Mouse (Mus musculus) intestine, embryonic 15.5 days (tissue): ENCODE results near the gene Med4. TPM values are rescaled to one million over a fixed set of nuclear protein-coding genes. Genes with fewer than 3 reads are reported as not detected.

ENCODE experiments used
- ATAC-seq: fragments of 200-750 bp; cut with Nextera tagmentation; 2 replicates; pipeline ENCODE4 v1.8.0; 2017; ENCODE audit warnings: moderate TSS enrichment, moderate library complexity
- H3K27ac ChIP-seq: fragments of 300-500 bp; sonication (generic); 2 replicates; pipeline ENCODE4 v1.5.1; 2015; ENCODE audit warnings: mild to moderate bottlenecking, inconsistent platforms
- H3K27me3 ChIP-seq: fragments of 300-500 bp; sonication (generic); replicated peaks from 2 replicates; pipeline ENCODE4 v1.6.1; 2015; ENCODE audit warnings: inconsistent platforms
- H3K36me3 ChIP-seq: fragments of 300-500 bp; sonication (generic); 2 replicates; pipeline ENCODE4 v1.6.1; 2015; ENCODE audit warnings: inconsistent platforms
- H3K4me1 ChIP-seq: fragments of 300-500 bp; sonication (generic); replicated peaks from 2 replicates; pipeline ENCODE4 v1.6.1; 2015; ENCODE audit warnings: inconsistent platforms
- H3K4me2 ChIP-seq: fragments of 300-500 bp; sonication (generic); replicated peaks from 2 replicates; pipeline ENCODE4 v1.6.1; 2015; ENCODE audit warnings: mild to moderate bottlenecking, inconsistent platforms
- H3K4me3 ChIP-seq: fragments of 300-500 bp; sonication (generic); replicated peaks from 2 replicates; pipeline ENCODE4 v1.5.1; 2015; ENCODE audit warnings: inconsistent platforms
- H3K9ac ChIP-seq: fragments of 300-500 bp; sonication (generic); 2 replicates; pipeline ENCODE4 v1.6.1; 2015; ENCODE audit warnings: inconsistent platforms
- H3K9me3 ChIP-seq: fragments of 300-500 bp; sonication (generic); 2 replicates; pipeline ENCODE4 v1.6.1; 2016; ENCODE audit warnings: inconsistent platforms
- WGBS: fragments of 180-500 bp; shearing (Covaris S2); methylation state at CpG from one replicate; pipeline ENCODE4 v1.1.7; 2015; 5-methylcytosine and 5-hydroxymethylcytosine counted together
- polyA plus RNA-seq: library from polyadenylated mRNA; unstranded; fragments of >200 nt; fragmentation: Nextera tagmentation; extraction: Ambion mirVana; gene quantifications from 2 replicates; pipeline ENCODE4 v1.2.1, GENCODE M21; 2015

Gene Med4
- polyA plus RNA-seq, 1 experiment from 2014 or later = 67.6 TPM

- H3K4me1 ChIP-seq = no peaks in the 10 kb centered on the region
- H3K27me3 ChIP-seq = no peaks in the 10 kb centered on the region
- no peak for ATAC-seq
- no peak overlapping the region for H3K4me3 ChIP-seq
- no peak overlapping the region for H3K4me2 ChIP-seq
- H3K9ac ChIP-seq = no peak overlapping the region
- 68% methylated on average over 3 of the region's 3 CpGs for WGBS
- no peaks in the 10 kb centered on the region for H3K36me3 ChIP-seq
- H3K27ac ChIP-seq = no peak overlapping the region
- H3K9me3 ChIP-seq = no peaks in the 10 kb centered on the region
These were observed 31.5 kb upstream of the Med4 start for GRCm38 (mm10) chr14:73478321-73478720.

GRCm38 (mm10) chr14:73479771-73480170 lies 30.1 kb upstream of the Med4 start:
- Histone ChIP-seq H3K4me2 (no peak overlapping the region), H3K27ac (no peak overlapping the region), H3K4me1 (no peaks in the 10 kb centered on the region), H3K9ac (no peak overlapping the region), H3K36me3 (no peaks in the 10 kb centered on the region), H3K9me3 (no peaks in the 10 kb centered on the region), H3K4me3 (no peak overlapping the region), H3K27me3 (no peaks in the 10 kb centered on the region)
- 78% methylated on average over 1 of the region's 1 CpGs for WGBS
- ATAC-seq = no peak

GRCm38 (mm10) chr14:73483516-73484229 lies 26.2 kb upstream of the Med4 start:
- ATAC-seq = no peak
- Histone ChIP-seq H3K4me3 (no peak overlapping the region), H3K27ac (no peak overlapping the region), H3K4me2 (no peak overlapping the region), H3K9me3 (no peaks in the 10 kb centered on the region), H3K36me3 (no peaks in the 10 kb centered on the region), H3K27me3 (no peaks in the 10 kb centered on the region), H3K4me1 (no peaks in the 10 kb centered on the region), H3K9ac (no peak overlapping the region)
- WGBS = 80% methylated on average over 5 of the region's 5 CpGs

GRCm38 (mm10) chr14:73484366-73485110 lies 25.3 kb upstream of the Med4 start:
- 77% methylated on average over 3 of the region's 3 CpGs for WGBS
- ATAC-seq = no peak
- H3K9ac ChIP-seq = no peak overlapping the region
- no peak overlapping the region for H3K4me3 ChIP-seq
- H3K4me2 ChIP-seq = no peak overlapping the region
- no peak overlapping the region for H3K27ac ChIP-seq
- no peaks in the 10 kb centered on the region for H3K27me3 ChIP-seq
- no peaks in the 10 kb centered on the region for H3K9me3 ChIP-seq
- no peaks in the 10 kb centered on the region for H3K36me3 ChIP-seq
- H3K4me1 ChIP-seq = no peaks in the 10 kb centered on the region

- ATAC-seq = no peak
- 68% methylated on average over 5 of the region's 5 CpGs for WGBS
- no peak overlapping the region for H3K4me3 ChIP-seq
- no peaks in the 10 kb centered on the region for H3K36me3 ChIP-seq
- no peak overlapping the region for H3K4me2 ChIP-seq
- H3K27ac ChIP-seq = no peak overlapping the region
- no peaks in the 10 kb centered on the region for H3K27me3 ChIP-seq
- H3K9me3 ChIP-seq = no peaks in the 10 kb centered on the region
- H3K9ac ChIP-seq = no peak overlapping the region
- no peaks in the 10 kb centered on the region for H3K4me1 ChIP-seq
These were observed 23.2 kb upstream of the Med4 start for GRCm38 (mm10) chr14:73486641-73487040.

GRCm38 (mm10) chr14:73493356-73493755 lies 16.5 kb upstream of the Med4 start:
- Histone ChIP-seq H3K36me3 (no peaks in the 10 kb centered on the region), H3K9ac (no peak overlapping the region), H3K4me1 (no peaks in the 10 kb centered on the region), H3K4me2 (no peak overlapping the region), H3K4me3 (no peak overlapping the region), H3K27me3 (no peaks in the 10 kb centered on the region), H3K9me3 (no peaks in the 10 kb centered on the region), H3K27ac (no peak overlapping the region)
- ATAC-seq = no peak
- 91% methylated on average over 6 of the region's 6 CpGs for WGBS

- Histone ChIP-seq H3K9ac (no peak overlapping the region), H3K4me2 (no peak overlapping the region), H3K4me3 (no peak overlapping the region), H3K36me3 (no peaks in the 10 kb centered on the region), H3K27ac (no peak overlapping the region), H3K4me1 (no peaks in the 10 kb centered on the region), H3K9me3 (no peaks in the 10 kb centered on the region), H3K27me3 (no peaks in the 10 kb centered on the region)
- ATAC-seq = no peak
- 72% methylated on average over 6 of the region's 6 CpGs for WGBS
These were observed 15.7 kb upstream of the Med4 start for GRCm38 (mm10) chr14:73494122-73494521.

- WGBS = 68% methylated on average over 7 of the region's 7 CpGs
- Histone ChIP-seq H3K9ac (no peak overlapping the region), H3K4me3 (no peak overlapping the region), H3K36me3 (no peaks in the 10 kb centered on the region), H3K27ac (no peak overlapping the region), H3K4me2 (no peak overlapping the region), H3K9me3 (no peaks in the 10 kb centered on the region), H3K4me1 (no peaks in the 10 kb centered on the region), H3K27me3 (no peaks in the 10 kb centered on the region)
- no peak for ATAC-seq
These were observed 14.1 kb upstream of the Med4 start for GRCm38 (mm10) chr14:73495753-73496152.

- Histone ChIP-seq H3K27me3 (no peaks in the 10 kb centered on the region), H3K9me3 (no peaks in the 10 kb centered on the region), H3K4me2 (no peak overlapping the region), H3K36me3 (no peaks in the 10 kb centered on the region), H3K9ac (no peak overlapping the region), H3K4me3 (no peak overlapping the region), H3K27ac (no peak overlapping the region), H3K4me1 (peaks cover 5% of the 10 kb centered on the region)
- no peak for ATAC-seq
- WGBS = 82% methylated on average over 9 of the region's 9 CpGs
These were observed 8.5 kb upstream of the Med4 start for GRCm38 (mm10) chr14:73501283-73501682.

GRCm38 (mm10) chr14:73501721-73502120 lies 8.1 kb upstream of the Med4 start:
- ATAC-seq = 0 out of 2 replicates have a peak, but pooled peaks have one; percentile 17

GRCm38 (mm10) chr14:73502591-73503184 lies 7.1 kb upstream of the Med4 start:
- 0 out of 2 replicates have a peak overlapping the region, but pooled peaks have one; percentile 14 for H3K4me2 ChIP-seq
- peak; percentile 83 for ATAC-seq
- no peaks in the 10 kb centered on the region for H3K36me3 ChIP-seq
- H3K4me3 ChIP-seq = no peak overlapping the region
- 30% methylated on average over 7 of the region's 7 CpGs for WGBS
- H3K27ac ChIP-seq = peak overlapping the region; percentile 51
- no peaks in the 10 kb centered on the region for H3K27me3 ChIP-seq
- no peak overlapping the region; the same call in 1 of the 2 replicates for H3K9ac ChIP-seq
- H3K4me1 ChIP-seq = peaks cover 5% of the 10 kb centered on the region
- no peaks in the 10 kb centered on the region for H3K9me3 ChIP-seq

More at GRCm38 (mm10) chr14:73501721-73502120, 8.1 kb upstream of the Med4 start:
- no peak overlapping the region for H3K27ac ChIP-seq
- H3K9ac ChIP-seq = no peak overlapping the region
- 39% methylated on average over 6 of the region's 6 CpGs for WGBS
- no peaks in the 10 kb centered on the region for H3K36me3 ChIP-seq
- no peaks in the 10 kb centered on the region for H3K27me3 ChIP-seq
- no peak overlapping the region for H3K4me2 ChIP-seq
- peaks cover 5% of the 10 kb centered on the region for H3K4me1 ChIP-seq
- H3K9me3 ChIP-seq = no peaks in the 10 kb centered on the region
- no peak overlapping the region for H3K4me3 ChIP-seq

- WGBS = 52% methylated on average over 13 of the region's 13 CpGs
These were observed 6.4 kb upstream of the Med4 start for GRCm38 (mm10) chr14:73503237-73503933.

More at GRCm38 (mm10) chr14:73503237-73503933, 6.4 kb upstream of the Med4 start:
- Histone ChIP-seq H3K4me1 (peaks cover 5% of the 10 kb centered on the region), H3K27me3 (no peaks in the 10 kb centered on the region), H3K4me3 (no peak overlapping the region), H3K4me2 (0 out of 2 replicates have a peak overlapping the region, but pooled peaks have one; percentile 14), H3K36me3 (no peaks in the 10 kb centered on the region), H3K9ac (no peak overlapping the region), H3K27ac (peak overlapping the region; percentile 51), H3K9me3 (no peaks in the 10 kb centered on the region)
- ATAC-seq = peak; percentile 86
